Mouse (Mus musculus) ES-CJ7 (cell line): Measurements from ENCODE around the gene Ncaph.
A peak's percentile ranks its signal among the peaks of the same experiment; 100 is the strongest.
"Not testable (repeated sequence)": the region's sequence is repeated elsewhere in the genome, so short reads cannot be mapped to it uniquely, and the experiment has no call there.

ENCODE experiments used
- DNase-seq: peaks from one replicate; pipeline ENCODE4 v3.0.0; 2011; ENCODE audit warnings: low read depth, low spot score

Ncaph gene

GRCm38 (mm10) chr2:127133621-127134461 is at the start of gene Ncaph:
TSS of gene Ncaph (minus strand) at chr2:127133954.
- peak; percentile 91 for DNase-seq

DNA sequence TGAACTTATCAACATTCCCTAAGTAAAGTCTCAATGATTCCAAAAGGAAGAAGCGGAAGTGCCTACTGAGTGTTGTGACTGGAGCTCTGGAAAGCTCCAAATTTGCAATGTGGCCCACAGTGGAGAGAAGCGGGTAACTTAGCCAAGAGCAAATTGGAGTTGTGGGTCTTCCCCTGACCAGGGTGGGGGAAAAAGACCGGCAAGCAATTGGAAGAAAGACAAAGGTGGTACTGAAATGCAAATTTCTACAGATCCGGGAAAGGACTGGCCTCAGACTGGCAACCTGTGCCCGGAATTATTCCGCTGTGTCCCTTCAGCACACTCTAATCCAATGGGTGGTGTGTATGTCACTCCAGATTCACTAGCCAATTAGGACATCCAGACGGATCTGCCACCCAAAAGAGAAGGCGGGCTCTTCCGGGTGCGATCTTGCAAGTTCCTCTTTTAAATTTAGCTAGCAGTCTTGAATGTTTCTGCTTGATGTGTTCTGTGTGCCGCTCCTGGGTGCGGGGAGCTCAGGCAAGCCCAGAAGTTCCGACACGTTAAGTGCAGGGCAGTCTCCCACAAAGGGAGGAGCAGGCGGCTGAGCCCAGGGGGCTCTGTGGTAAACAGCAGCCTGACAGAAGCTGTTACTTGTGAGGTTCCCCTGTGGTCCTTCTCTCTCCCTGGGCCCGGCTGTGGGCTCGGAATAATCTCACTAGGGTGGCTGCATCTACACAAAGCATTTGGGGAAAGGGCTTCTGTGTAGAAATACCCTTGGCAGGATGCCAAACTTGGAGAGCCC is 49.0 kb upstream of the Ncaph start:
- DNase-seq, result peak; percentile 98

GRCm38 (mm10) chr2:127166261-127166660 is 32.5 kb upstream of the Ncaph start:
- peak; percentile 54 for DNase-seq

GRCm38 (mm10) chr2:127165675-127166074 is 31.9 kb upstream of the Ncaph start:
- no peak for DNase-seq

- DNase-seq, result no peak
These were observed 11.9 kb upstream of the Ncaph start for GRCm38 (mm10) chr2:127145699-127146098.

GRCm38 (mm10) chr2:127143158-127144063 is 9.7 kb upstream of the Ncaph start, which contains the start of gene Itpripl1:
TSS of gene Itpripl1 (minus strand) at chr2:127143442.
- DNase-seq, result peak; percentile 63

GRCm38 (mm10) chr2:127142577-127143157 is 8.9 kb upstream of the Ncaph start:
- no peak for DNase-seq

- no peak for DNase-seq
These were observed 8.3 kb upstream of the Ncaph start for GRCm38 (mm10) chr2:127142031-127142430.

GRCm38 (mm10) chr2:127140011-127140410 is 6.3 kb upstream of the Ncaph start:
- DNase-seq, result no peak

DNA sequence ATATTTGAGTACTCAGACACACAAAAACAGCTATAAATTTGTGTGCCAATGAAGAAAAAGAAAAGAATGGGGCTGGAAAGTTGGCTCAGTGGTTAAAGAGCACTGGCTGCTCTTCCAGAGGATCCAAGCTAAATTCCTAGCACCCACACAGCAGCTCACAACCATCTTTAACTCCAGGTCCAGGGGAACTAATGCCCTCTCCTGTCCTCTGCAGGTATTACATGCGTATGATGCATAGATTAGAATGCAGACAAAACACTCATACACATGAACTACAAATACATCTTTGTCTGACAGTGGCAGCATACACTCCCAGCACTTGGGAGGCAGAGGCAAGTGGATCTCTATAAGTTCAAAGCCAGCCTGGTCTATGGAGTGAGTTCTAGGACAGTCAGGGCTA is 5.9 kb upstream of the Ncaph start:
- peak; percentile 37 for DNase-seq

DNA sequence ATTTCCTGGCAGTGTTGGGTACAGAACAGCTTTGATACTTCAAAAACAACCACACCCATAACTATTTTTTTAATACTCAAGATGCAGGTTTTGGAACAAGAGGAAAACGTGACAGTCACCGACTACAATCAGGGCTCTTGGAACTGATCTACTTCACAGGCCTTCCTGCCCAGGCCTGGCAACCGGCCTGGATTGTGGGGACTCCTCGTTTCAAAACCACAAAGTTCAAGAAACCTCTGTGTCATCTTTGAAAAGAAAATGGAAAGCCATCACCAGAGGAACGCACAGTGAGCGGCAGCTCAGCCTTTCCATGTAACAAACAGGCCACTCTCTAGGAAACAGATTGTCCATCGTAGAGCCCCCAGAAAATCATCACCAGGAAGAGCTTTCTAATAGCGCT is 5.3 kb upstream of the Ncaph start:
- DNase-seq, result no peak

- DNase-seq, result no peak
These were observed 4.7 kb upstream of the Ncaph start for GRCm38 (mm10) chr2:127138449-127138848.

DNA sequence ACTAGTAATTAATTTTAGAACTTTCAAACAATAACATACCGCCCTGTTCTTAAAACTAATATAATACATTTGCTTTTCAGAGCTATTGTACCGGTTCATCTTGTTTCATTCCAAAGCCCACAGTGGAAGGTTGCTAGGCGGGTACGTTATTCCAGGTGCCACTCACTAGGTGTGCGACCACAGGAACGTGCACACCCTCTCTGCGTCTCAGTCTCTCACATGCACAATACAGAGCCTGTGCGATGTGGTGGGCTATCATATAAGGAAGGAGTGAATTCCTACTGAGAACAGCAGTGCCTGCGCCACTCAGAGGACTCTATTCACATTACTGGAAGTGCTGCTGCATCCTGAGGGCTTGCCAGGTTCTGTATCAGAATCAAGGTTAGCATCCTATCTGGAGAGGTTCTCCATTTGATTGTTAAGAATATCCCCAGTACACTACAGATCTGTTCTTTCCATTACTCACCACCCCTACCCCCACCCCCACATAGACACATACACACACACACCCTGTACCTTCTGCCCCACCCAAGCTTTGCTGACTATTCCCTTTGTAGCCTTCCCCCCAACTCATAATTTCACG is 4.2 kb upstream of the Ncaph start:
- no peak for DNase-seq

GRCm38 (mm10) chr2:127136979-127137378 is 3.2 kb upstream of the Ncaph start:
- peak; percentile 60 for DNase-seq

DNA sequence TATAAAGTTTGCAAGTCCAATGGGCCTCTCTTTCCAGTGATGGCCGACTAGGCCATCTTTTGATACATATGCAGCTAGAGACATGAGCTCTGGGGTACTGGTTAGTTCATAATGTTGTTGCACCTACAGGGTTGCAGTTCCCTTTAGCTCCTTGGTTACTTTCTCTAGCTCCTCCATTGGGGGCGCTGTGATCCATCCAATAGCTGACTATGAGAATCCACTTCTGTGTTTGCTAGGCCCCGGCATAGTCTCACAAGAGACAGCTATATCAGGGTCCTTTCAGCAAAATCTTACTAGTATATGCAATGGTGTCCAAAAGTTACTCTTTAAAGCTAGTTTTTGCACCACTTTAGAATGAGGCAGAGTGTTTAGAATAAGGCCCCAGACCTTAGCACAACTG is 1.5 kb upstream of the Ncaph start:
- not testable (repeated sequence) for DNase-seq

DNA sequence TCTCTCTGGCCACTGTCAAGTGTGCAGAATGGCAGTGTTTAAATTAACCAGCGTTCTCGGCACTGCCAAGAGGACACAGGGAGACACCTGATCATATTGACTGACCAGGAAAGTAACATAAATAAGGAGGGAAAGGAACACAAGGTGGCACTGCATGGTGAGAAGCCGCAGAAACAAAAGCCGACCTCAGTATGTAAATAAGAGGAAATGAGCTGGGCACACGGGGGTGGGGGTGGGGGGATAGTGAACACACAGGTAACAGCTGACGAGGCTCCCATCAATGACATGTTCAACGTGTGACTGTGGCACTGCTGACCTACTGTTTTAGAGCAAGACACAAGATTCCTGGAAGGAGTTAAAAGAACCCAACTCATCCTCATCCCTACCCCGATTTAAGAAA is 2.4 kb downstream of the Ncaph start:
- DNase-seq, result no peak

DNA sequence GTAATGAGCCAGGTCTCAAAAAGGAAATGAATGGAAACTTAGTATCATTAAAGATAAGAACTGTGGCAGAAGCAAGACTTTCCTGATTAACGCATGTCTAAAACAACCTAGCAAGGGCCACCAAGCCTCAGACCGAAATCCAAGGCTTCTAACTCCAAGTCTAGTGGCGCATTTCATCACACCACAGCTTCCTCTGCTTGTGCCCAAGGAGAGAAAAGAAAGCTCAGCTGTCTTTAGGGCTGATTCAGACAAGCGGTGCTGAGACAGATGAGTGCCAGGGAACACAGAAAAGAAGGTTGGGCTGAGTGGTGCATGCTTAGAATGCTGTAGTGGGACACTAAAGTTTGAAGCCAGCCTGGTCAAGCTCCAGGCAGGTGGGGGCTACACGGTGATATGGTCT is 4.8 kb downstream of the Ncaph start:
- no peak for DNase-seq

GRCm38 (mm10) chr2:127121591-127122235 is 12.0 kb downstream of the Ncaph start:
- no peak for DNase-seq

- DNase-seq, result peak; percentile 66
These were observed 24.8 kb downstream of the Ncaph start for GRCm38 (mm10) chr2:127108986-127109385.

- DNase-seq, result no peak
These were observed 41.8 kb downstream of the Ncaph start for GRCm38 (mm10) chr2:127092000-127092399.
